In the genomic region with DNA sequence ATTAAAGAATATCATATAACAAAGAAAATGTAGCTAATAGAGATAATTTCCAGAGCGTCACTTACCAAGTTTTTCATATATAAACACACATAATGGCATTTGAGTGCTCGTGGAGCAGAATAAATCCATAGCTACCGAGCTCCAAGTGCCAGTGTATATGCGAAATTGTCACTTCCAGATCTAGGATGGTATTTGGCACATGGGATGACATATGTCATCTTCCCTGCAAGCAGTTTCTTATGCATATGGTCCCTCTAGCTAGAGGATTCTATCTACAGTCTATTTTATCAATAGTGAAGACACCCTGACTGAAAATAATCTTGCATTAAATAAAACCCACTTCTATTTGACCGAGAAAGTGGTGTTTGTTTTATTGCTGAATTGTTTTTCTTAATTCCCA, we compare ENCODE assay signal across 33 mouse cellular contexts.
"Had no signal": no experiment of that assay in that cellular context is flagged by ENCODE, and none has a peak within 500 bp of the region (broad histone marks: within the 10 kb centered on the region; RNA-seq: fewer than 3 reads in every experiment).

No protein-coding gene starts in this region.

- H3K4me2 ChIP-seq: heart, embryonic 13.5 days; heart, embryonic 15.5 days; hindbrain, embryonic 12.5 days; hindbrain, embryonic 13.5 days; hindbrain, embryonic 14.5 days; hindbrain, embryonic 15.5 days; intestine, embryonic 15.5 days; kidney, embryonic 15.5 days had no signal

- H3K4me3 ChIP-seq: heart, embryonic 13.5 days; heart, embryonic 15.5 days; hindbrain, embryonic 10.5 days; hindbrain, embryonic 12.5 days; hindbrain, embryonic 13.5 days; hindbrain, embryonic 15.5 days; intestine, embryonic 15.5 days; kidney, embryonic 15.5 days; layer of hippocampus, adult 2 months; left cerebral cortex, adult 2 months had no signal

- ATAC-seq: hindbrain, embryonic 16.5 days; hindbrain, postnatal 0 days; inflammation-experienced regulatory T-cells, adult 6 months; intestine, embryonic 15.5 days; intestine, embryonic 16.5 days; intestine, postnatal 0 days had no signal

- H3K9ac ChIP-seq: heart, embryonic 13.5 days; heart, embryonic 15.5 days; hindbrain, embryonic 12.5 days; hindbrain, embryonic 13.5 days; hindbrain, embryonic 14.5 days; hindbrain, embryonic 15.5 days; intestine, embryonic 15.5 days; kidney, embryonic 15.5 days had no signal

- H3K27ac ChIP-seq: heart, embryonic 13.5 days; heart, embryonic 15.5 days; hindbrain, embryonic 10.5 days; hindbrain, embryonic 12.5 days; hindbrain, embryonic 13.5 days; hindbrain, embryonic 14.5 days; hindbrain, embryonic 15.5 days; hindbrain, postnatal 0 days; intestine, embryonic 15.5 days; kidney, embryonic 15.5 days; kidney, postnatal 0 days; layer of hippocampus, adult 2 months; left cerebral cortex, adult 2 months had no signal

- H3K27me3 ChIP-seq: heart, embryonic 13.5 days; heart, embryonic 15.5 days; hindbrain, embryonic 12.5 days; hindbrain, embryonic 13.5 days; hindbrain, embryonic 15.5 days; intestine, embryonic 15.5 days; kidney, embryonic 15.5 days had no signal

- H3K9me3 ChIP-seq: heart, embryonic 13.5 days; heart, embryonic 15.5 days; hindbrain, embryonic 10.5 days; hindbrain, embryonic 12.5 days; hindbrain, embryonic 13.5 days; hindbrain, embryonic 15.5 days; intestine, embryonic 15.5 days; kidney, embryonic 15.5 days had no signal

- H3K36me3 ChIP-seq: heart, embryonic 13.5 days; heart, embryonic 15.5 days; hindbrain, embryonic 10.5 days; hindbrain, embryonic 12.5 days; hindbrain, embryonic 13.5 days; hindbrain, embryonic 15.5 days; intestine, embryonic 15.5 days; kidney, embryonic 15.5 days had no signal

- H3K4me1 ChIP-seq: hindbrain, embryonic 10.5 days; hindbrain, embryonic 12.5 days; hindbrain, embryonic 13.5 days; hindbrain, embryonic 15.5 days; intestine, embryonic 15.5 days had no signal

- DNase-seq: heart, postnatal 10 days; heart, postnatal 14 days; heart, postnatal 36 days; heart, postnatal 4 days; kidney, adult 11 months; kidney, adult 18-20 months; kidney, adult 2 months; kidney, adult 8-10 months; kidney, adult 9 months; kidney, postnatal 10 days; kidney, postnatal 14 days; kidney, postnatal 25 days; kidney, postnatal 36 days; kidney, postnatal 4 days; layer of hippocampus, adult 9-11 months; layer of hippocampus, postnatal 36 days had no signal
